ENCODE assay signal across 10 mouse cellular contexts in the genomic region with DNA sequence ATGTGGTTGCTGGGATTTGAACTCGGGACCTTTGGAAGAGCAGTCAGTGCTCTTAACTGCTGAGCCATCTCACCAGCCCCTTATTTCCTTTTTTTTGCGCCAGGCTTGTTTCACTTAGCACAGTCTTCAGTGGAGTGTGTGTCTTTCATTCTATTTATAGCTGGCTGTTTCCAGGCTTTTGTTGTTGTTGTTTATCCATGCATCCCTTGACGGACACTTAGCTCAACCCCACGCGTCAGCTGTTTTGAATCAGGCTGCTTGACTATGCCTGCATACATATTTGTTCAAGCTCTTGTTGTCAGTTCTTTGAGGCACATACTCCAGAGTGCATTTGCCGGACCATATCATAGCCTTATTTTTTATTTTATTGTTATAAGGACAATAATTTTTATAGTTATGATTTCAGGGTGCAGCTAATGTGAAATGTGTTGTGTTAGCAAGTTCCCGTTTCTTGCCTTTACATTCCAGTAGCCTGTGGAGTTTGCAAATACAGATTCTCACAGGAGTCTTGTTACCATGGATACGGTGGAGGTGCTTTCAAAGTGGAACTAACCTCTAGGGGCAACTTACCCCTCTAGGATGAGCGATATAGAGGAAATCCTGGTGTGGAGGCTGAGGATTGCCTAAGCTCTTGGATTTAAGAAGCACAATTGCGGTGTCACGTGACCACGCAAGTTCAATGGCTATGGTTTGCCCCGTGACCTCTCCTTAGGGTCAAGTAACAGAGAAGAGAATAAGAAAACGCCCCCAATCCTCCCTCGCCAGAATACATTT. TPM values are rescaled to one million over a fixed set of nuclear protein-coding genes. Genes with fewer than 3 reads are reported as not detected.
DNase-seq lines count a peak whose midpoint lies in the region; ATAC-seq and TF ChIP-seq lines count a peak whose summit lies in the region.
"Had no signal": no experiment of that assay in that cellular context is flagged by ENCODE, and none has a peak within 500 bp of the region (broad histone marks: within the 10 kb centered on the region; RNA-seq: fewer than 3 reads in every experiment).

No protein-coding gene starts in this region.

- H3K9ac ChIP-seq in embryonic facial prominence, embryonic 13.5 days: no peak overlapping the region
- H3K9ac ChIP-seq in hindbrain, embryonic 16.5 days (ENCODE audit: low read depth, low read length): no peak overlapping the region
- no peak overlapping the region for H3K9ac ChIP-seq in neural tube, embryonic 13.5 days

- no peak for TF ChIP-seq CTCF in brain, embryonic 14.5 days (IDR thresholded peaks at IDR 0.05; ENCODE audit: borderline replicate concordance, extremely low read depth, insufficient read depth, insufficient read length)

- TF ChIP-seq POLR2A in brain, embryonic 14.5 days (IDR thresholded peaks at IDR 0.05; ENCODE audit: borderline replicate concordance, extremely low read depth, insufficient read depth, insufficient read length, poor library complexity, severe bottlenecking): no peak

- DNase-seq in brain, embryonic 14.5 days (ENCODE audit: low read depth): peak; percentile 87
- no peak for DNase-seq in left cerebral cortex, postnatal 36 days (ENCODE audit: low spot score in 2 of 2)
- DNase-seq in testis, postnatal 10 days (ENCODE audit: low spot score): no peak
- DNase-seq in kidney, adult 9 months: no peak
- DNase-seq: heart, postnatal 36 days had no signal

- no peak overlapping the region for H3K4me3 ChIP-seq in embryonic facial prominence, embryonic 13.5 days
- H3K4me3 ChIP-seq in hindbrain, embryonic 16.5 days (ENCODE audit: low read length): no peak overlapping the region
- H3K4me3 ChIP-seq in neural tube, embryonic 13.5 days: no peak overlapping the region

- H3K4me1 ChIP-seq in embryonic facial prominence, embryonic 13.5 days: peaks cover 14% of the 10 kb centered on the region
- H3K4me1 ChIP-seq in hindbrain, embryonic 16.5 days (ENCODE audit: control insufficient read depth, insufficient read depth, low read depth, low read length): peaks cover 7% of the 10 kb centered on the region; the same call in 1 of the 2 replicates
- H3K4me1 ChIP-seq in neural tube, embryonic 13.5 days (replicated peaks): peaks cover 15% of the 10 kb centered on the region

- H3K4me2 ChIP-seq in embryonic facial prominence, embryonic 13.5 days: 0 out of 2 replicates have a peak overlapping the region, but pooled peaks have one; percentile 7
- peak overlapping the region; percentile 42 for H3K4me2 ChIP-seq in hindbrain, embryonic 16.5 days (ENCODE audit: low read length)
- no peak overlapping the region for H3K4me2 ChIP-seq in neural tube, embryonic 13.5 days

- intact Hi-C loops in left cerebral cortex, postnatal 36 days (cut with DNase I): no loop called here

- no peak overlapping the region for H3K27ac ChIP-seq in embryonic facial prominence, embryonic 13.5 days
- H3K27ac ChIP-seq in hindbrain, embryonic 16.5 days (ENCODE audit: low read depth, low read length): no peak overlapping the region; the same call in 1 of the 2 replicates
- H3K27ac ChIP-seq in neural tube, embryonic 13.5 days (replicated peaks): peak overlapping the region; percentile 52; the same call in 1 of the 2 replicates

- no peaks in the 10 kb centered on the region for H3K36me3 ChIP-seq in embryonic facial prominence, embryonic 13.5 days
- no peaks in the 10 kb centered on the region for H3K36me3 ChIP-seq in hindbrain, embryonic 16.5 days (ENCODE audit: control insufficient read depth, insufficient read depth, low read length)
- no peaks in the 10 kb centered on the region for H3K36me3 ChIP-seq in neural tube, embryonic 13.5 days

- no peaks in the 10 kb centered on the region for H3K27me3 ChIP-seq in embryonic facial prominence, embryonic 13.5 days
- no peaks in the 10 kb centered on the region for H3K27me3 ChIP-seq in hindbrain, embryonic 16.5 days (replicated peaks; ENCODE audit: control insufficient read depth, insufficient read depth, low read length)
- H3K27me3 ChIP-seq in neural tube, embryonic 13.5 days: no peaks in the 10 kb centered on the region

- no peak for ATAC-seq in embryonic facial prominence, embryonic 13.5 days (ENCODE audit: insufficient number of reproducible peaks, insufficient read depth, low FRiP score, low TSS enrichment, low read depth)
- ATAC-seq in hindbrain, embryonic 16.5 days: peak; percentile 90
- peak; percentile 79 for ATAC-seq in neural tube, embryonic 13.5 days (ENCODE audit: low read depth)

- 37% methylated on average over 15 of the region's 15 CpGs for WGBS in embryonic facial prominence, embryonic 13.5 days
- 24% methylated on average over 15 of the region's 15 CpGs for WGBS in hindbrain, embryonic 16.5 days
- 35% methylated on average over 15 of the region's 15 CpGs for WGBS in neural tube, embryonic 13.5 days

- no peaks in the 10 kb centered on the region for H3K9me3 ChIP-seq in embryonic facial prominence, embryonic 13.5 days
- no peaks in the 10 kb centered on the region for H3K9me3 ChIP-seq in hindbrain, embryonic 16.5 days (ENCODE audit: control insufficient read depth, low read length)
- no peaks in the 10 kb centered on the region for H3K9me3 ChIP-seq in neural tube, embryonic 13.5 days

RNA-seq across cellular contexts. Expression of gene Anapc15-ps, which starts 11.7 kb away (rescaled TPM):
- polyA plus RNA-seq in brain, embryonic 14.5 days (2012; rRNA removed): 0.34 and 0.49 TPM in 2 replicates
- polyA plus RNA-seq in embryonic facial prominence, embryonic 13.5 days (2015; fragmentation: Nextera tagmentation; extraction: Ambion mirVana): not detected in 2 replicates
- polyA plus RNA-seq in hindbrain, embryonic 16.5 days (2015; fragmentation: Nextera tagmentation; extraction: Ambion mirVana): 0.95 TPM in 1 of 2 replicates, not detected in the other
- polyA plus RNA-seq in neural tube, embryonic 13.5 days (2015; fragmentation: Nextera tagmentation; extraction: Ambion mirVana): not detected in 2 replicates
- not detected for total RNA-seq in left cerebral cortex, postnatal 36 days (2021)
- total RNA-seq: heart, postnatal 36 days had no signal
- polyA plus RNA-seq: cortical plate, adult 2 months; stomach, embryonic 14.5 days had no signal
